Mouse (Mus musculus) ES-E14 (cell line): ENCODE measurements around the gene Tmem151a.

Experiments
- MAFK ChIP-seq: IDR thresholded peaks from 2 replicates; pipeline ENCODE4 v1.6.1; 2014; ENCODE audit warnings: mild to moderate bottlenecking, low read depth, low read length, inconsistent platforms; ENCODE audit not compliant: insufficient read depth
- ZC3H11A ChIP-seq: IDR thresholded peaks from 2 replicates; pipeline ENCODE4 v1.6.1; 2012; ENCODE audit warnings: low read depth, mild to moderate bottlenecking, inconsistent platforms, low read length, borderline replicate concordance

DNA sequence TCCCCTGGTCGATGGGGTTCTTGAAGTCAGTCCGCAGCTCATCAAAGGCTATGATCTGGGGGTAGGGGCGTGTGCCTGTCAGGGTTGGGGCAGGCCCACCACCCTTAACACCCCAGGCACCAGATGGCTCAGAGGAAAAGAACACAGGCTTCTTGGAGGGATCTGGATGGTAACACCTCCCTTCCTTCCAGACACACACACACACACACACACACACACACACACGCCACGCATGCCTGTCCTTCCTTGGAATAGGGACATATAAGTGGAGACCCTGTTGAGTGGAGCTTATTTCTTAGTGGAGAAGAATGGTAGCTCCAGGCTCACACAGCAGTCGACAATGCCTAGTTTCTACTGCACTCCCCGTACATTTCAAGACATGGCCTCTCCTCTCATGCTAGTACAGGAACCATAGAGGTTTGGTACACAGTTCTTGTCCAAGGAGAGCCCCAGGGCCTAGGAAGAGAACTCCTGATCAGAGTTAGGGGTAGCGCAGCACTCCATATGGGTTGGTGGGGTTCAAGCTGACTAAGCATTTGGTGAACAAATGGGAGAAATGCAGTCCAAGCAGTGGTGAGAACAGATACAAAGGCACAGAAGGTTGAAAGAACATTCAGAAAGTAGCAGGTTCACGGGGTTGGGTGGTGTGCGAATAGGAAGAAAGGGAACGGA, 9.6 kb upstream of the Tmem151a start:
- TF ChIP-seq MAFK (no peak), ZC3H11A (no peak)
